Mouse (Mus musculus): ENCODE results near the gene Tpk1. TPM values are rescaled to one million over a fixed set of nuclear protein-coding genes. Genes with fewer than 3 reads are reported as not detected.

Gene Tpk1
- total and polyA plus RNA-seq, 3 experiments, result 3.5 to 12.6 TPM; not detected in 1

DNA sequence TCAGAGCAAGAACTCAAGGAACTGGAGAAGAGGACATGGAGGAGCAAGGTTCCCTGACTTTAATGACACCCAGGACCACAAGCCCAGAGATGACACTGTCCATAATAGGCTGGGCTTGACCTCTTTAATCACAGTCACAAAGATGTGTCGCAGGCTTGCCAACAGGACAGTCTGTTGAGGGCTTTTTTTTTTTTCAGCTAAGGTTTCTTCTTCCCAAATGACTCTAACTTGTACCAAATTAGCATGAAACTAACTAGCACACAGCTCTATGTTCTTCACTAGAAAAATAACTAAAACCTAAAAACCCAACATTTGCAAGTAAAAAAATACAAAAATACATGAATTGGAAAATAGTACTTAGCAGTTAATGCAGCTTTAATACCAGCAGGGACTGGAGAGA, 27.2 kb downstream of the Tpk1 start:
- H3K4me3 ChIP-seq (ENCODE audit: control insufficient read depth in 1 of 2, insufficient read depth in 1 of 2, low read depth in 2 of 2, low read length in 2 of 2), result no peak overlapping the region
- H3K9ac ChIP-seq (ENCODE audit: control insufficient read depth, low read depth, low read length, poor library complexity, severe bottlenecking), result no peak overlapping the region
- H3K27ac ChIP-seq (ENCODE audit: control insufficient read depth, low read depth, low read length), result no peak overlapping the region
- peaks cover 0 to 21% of the 10 kb centered on the region in 2 experiments; a peak in 2 of 4 replicates for H3K36me3 ChIP-seq (ENCODE audit: control insufficient read depth in 1 of 2, insufficient read depth in 2 of 2, low read length in 2 of 2)
- H3K27me3 ChIP-seq (ENCODE audit: control insufficient read depth in 1 of 2, insufficient read depth in 2 of 2, low read length in 2 of 2), result no peaks in the 10 kb centered on the region
- TF ChIP-seq TCF12 (IDR thresholded peaks at IDR 0.05; ENCODE audit: low read depth, low read length), result no peak
- no peak for TF ChIP-seq MEF2A (IDR thresholded peaks at IDR 0.05; ENCODE audit: extremely low read depth, insufficient replicate concordance, low read depth, low read length, poor library complexity, severe bottlenecking)
- no peak for TF ChIP-seq HCFC1 (IDR thresholded peaks at IDR 0.05; ENCODE audit: low read depth, low read length)
- no peak for TF ChIP-seq POLR2A (IDR thresholded peaks at IDR 0.05; ENCODE audit: control insufficient read depth in 1 of 2, insufficient read depth in 1 of 2, low read depth in 1 of 2, low read length in 2 of 2, poor library complexity in 1 of 2)
- TF ChIP-seq CHD1 (IDR thresholded peaks at IDR 0.05; ENCODE audit: low read depth, low read length), result no peak
- DNase-seq (ENCODE audit: low read depth, low spot score), result no peak
- no peaks in the 10 kb centered on the region; the same call in 1 of the 2 replicates for H3K79me2 ChIP-seq (ENCODE audit: control insufficient read depth, insufficient read depth, low read length, poor library complexity)
- H3K4me1 ChIP-seq (ENCODE audit: control insufficient read depth in 1 of 2, insufficient read depth in 2 of 2, low read length in 2 of 2), result peaks cover 10 to 11% of the 10 kb centered on the region in 2 experiments; a peak in 3 of 4 replicates
- H3K9me3 ChIP-seq (replicated peaks; ENCODE audit: insufficient read depth, low read length), result no peaks in the 10 kb centered on the region

DNA sequence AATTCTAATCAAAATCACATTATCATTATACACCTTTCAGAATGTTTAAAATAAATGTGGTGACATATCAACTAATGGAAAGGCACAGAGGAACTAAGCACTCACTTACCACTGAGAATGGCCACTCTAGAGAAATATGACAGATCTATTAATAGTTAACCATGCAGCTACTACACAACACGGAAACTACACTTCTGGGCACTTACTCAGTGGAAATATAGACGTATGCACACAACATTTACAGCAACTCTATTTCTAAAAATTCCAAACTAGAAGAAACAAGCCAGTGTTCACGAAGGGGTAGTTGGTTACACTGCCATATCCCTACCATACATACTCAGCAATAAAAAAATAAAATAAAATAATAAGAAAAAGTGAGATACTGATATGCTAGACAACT, 28.0 kb downstream of the Tpk1 start:
- no peak for DNase-seq (ENCODE audit: low read depth, low spot score)
- Histone ChIP-seq H3K9ac (ENCODE audit: control insufficient read depth, low read depth, low read length, poor library complexity, severe bottlenecking) (no peak overlapping the region), H3K79me2 (ENCODE audit: control insufficient read depth, insufficient read depth, low read length, poor library complexity) (no peaks in the 10 kb centered on the region; the same call in 1 of the 2 replicates), H3K4me3 (ENCODE audit: control insufficient read depth in 1 of 2, insufficient read depth in 1 of 2, low read depth in 2 of 2, low read length in 2 of 2) (no peak overlapping the region), H3K9me3 (replicated peaks; ENCODE audit: insufficient read depth, low read length) (no peaks in the 10 kb centered on the region), H3K27me3 (ENCODE audit: control insufficient read depth in 1 of 2, insufficient read depth in 2 of 2, low read length in 2 of 2) (no peaks in the 10 kb centered on the region), H3K36me3 (ENCODE audit: control insufficient read depth in 1 of 2, insufficient read depth in 2 of 2, low read length in 2 of 2) (peaks cover 0 to 21% of the 10 kb centered on the region in 2 experiments; a peak in 2 of 4 replicates), H3K27ac (ENCODE audit: control insufficient read depth, low read depth, low read length) (no peak overlapping the region), H3K4me1 (ENCODE audit: control insufficient read depth in 1 of 2, insufficient read depth in 2 of 2, low read length in 2 of 2) (peaks cover 10 to 11% of the 10 kb centered on the region in 2 experiments; a peak in 3 of 4 replicates)
- no peak for TF ChIP-seq GABPA (IDR thresholded peaks at IDR 0.05; ENCODE audit: low read depth, low read length)
- no peak for TF ChIP-seq BHLHE40 (IDR thresholded peaks at IDR 0.05; ENCODE audit: borderline replicate concordance, low read depth, low read length)
- no peak for TF ChIP-seq MYC (IDR thresholded peaks at IDR 0.05; ENCODE audit: low read depth, low read length)
- TF ChIP-seq MAFK (IDR thresholded peaks at IDR 0.05; ENCODE audit: borderline replicate concordance, low read depth, low read length), result no peak
- no peak for TF ChIP-seq UBTF (IDR thresholded peaks at IDR 0.05; ENCODE audit: borderline replicate concordance, insufficient read depth, low read depth, low read length)
- no peak for TF ChIP-seq E2F4 (IDR thresholded peaks at IDR 0.05; ENCODE audit: borderline replicate concordance, low read depth, low read length)
- TF ChIP-seq POLR2A (IDR thresholded peaks at IDR 0.05; ENCODE audit: control insufficient read depth in 1 of 2, insufficient read depth in 1 of 2, low read depth in 1 of 2, low read length in 2 of 2, poor library complexity in 1 of 2), result no peak

DNA sequence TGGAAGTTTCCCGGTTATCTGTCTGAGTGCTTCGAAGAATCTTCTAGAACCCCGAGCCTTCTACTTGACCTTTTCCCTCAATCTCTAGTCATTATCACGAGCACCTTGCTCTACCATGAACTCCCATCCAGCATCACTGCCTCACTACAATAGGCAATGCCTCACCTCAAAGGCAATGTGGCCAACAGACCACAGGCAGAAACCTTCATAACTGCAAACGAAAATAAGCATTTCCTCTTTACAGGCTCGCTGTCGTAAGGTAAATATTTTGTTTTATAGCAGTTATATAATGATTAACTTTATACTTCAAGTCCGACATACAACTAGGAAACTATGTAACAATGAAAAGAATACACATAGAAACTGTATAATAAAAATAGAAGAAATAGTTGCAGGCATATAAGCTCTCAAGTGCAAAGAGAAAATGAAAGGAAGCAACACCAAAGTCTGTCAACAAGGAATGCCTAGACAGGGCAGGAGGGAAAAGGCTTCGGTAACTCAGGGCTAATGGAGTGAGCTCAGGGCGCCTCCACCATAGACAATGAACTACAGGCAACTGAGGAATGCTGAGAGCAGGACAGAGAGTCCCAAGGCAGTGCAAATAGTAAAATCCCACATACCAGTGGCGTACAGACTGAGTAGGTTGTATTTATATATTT, 29.0 kb downstream of the Tpk1 start:
- no peak overlapping the region for H3K4me3 ChIP-seq (ENCODE audit: control insufficient read depth in 1 of 2, insufficient read depth in 1 of 2, low read depth in 2 of 2, low read length in 2 of 2)
- no peak overlapping the region for H3K9ac ChIP-seq (ENCODE audit: control insufficient read depth, low read depth, low read length, poor library complexity, severe bottlenecking)
- H3K36me3 ChIP-seq (ENCODE audit: control insufficient read depth in 1 of 2, insufficient read depth in 2 of 2, low read length in 2 of 2), result peaks cover 0 to 15% of the 10 kb centered on the region in 2 experiments; a peak in 2 of 4 replicates
- no peaks in the 10 kb centered on the region; the same call in 1 of the 2 replicates for H3K79me2 ChIP-seq (ENCODE audit: control insufficient read depth, insufficient read depth, low read length, poor library complexity)
- no peaks in the 10 kb centered on the region for H3K9me3 ChIP-seq (replicated peaks; ENCODE audit: insufficient read depth, low read length)
- no peak overlapping the region for H3K27ac ChIP-seq (ENCODE audit: control insufficient read depth, low read depth, low read length)
- no peak for DNase-seq (ENCODE audit: low read depth, low spot score)
- no peaks in the 10 kb centered on the region for H3K27me3 ChIP-seq (ENCODE audit: control insufficient read depth in 1 of 2, insufficient read depth in 2 of 2, low read length in 2 of 2)
- H3K4me1 ChIP-seq (ENCODE audit: control insufficient read depth in 1 of 2, insufficient read depth in 2 of 2, low read length in 2 of 2), result peaks cover 7 to 9% of the 10 kb centered on the region in 2 experiments; a peak in 3 of 4 replicates
- no peak for TF ChIP-seq POLR2A (IDR thresholded peaks at IDR 0.05; ENCODE audit: control insufficient read depth in 1 of 2, insufficient read depth in 1 of 2, low read depth in 1 of 2, low read length in 2 of 2, poor library complexity in 1 of 2)
- no peak for TF ChIP-seq BHLHE40 (IDR thresholded peaks at IDR 0.05; ENCODE audit: borderline replicate concordance, low read depth, low read length)
- TF ChIP-seq CHD1 (IDR thresholded peaks at IDR 0.05; ENCODE audit: low read depth, low read length), result no peak
- no peak for TF ChIP-seq ZNF384 (IDR thresholded peaks at IDR 0.05; ENCODE audit: low read depth, low read length)
- TF ChIP-seq GABPA (IDR thresholded peaks at IDR 0.05; ENCODE audit: low read depth, low read length), result no peak
- TF ChIP-seq ETS1 (IDR thresholded peaks at IDR 0.05; ENCODE audit: low read depth, low read length), result no peak
- TF ChIP-seq KAT2A (conservative IDR thresholded peaks at IDR 0.05; ENCODE audit: low read depth, low read length), result no peak
- no peak for TF ChIP-seq NRF1 (IDR thresholded peaks at IDR 0.05; ENCODE audit: insufficient read depth, low read depth, low read length, poor library complexity, severe bottlenecking)
- no peak for TF ChIP-seq USF2 (IDR thresholded peaks at IDR 0.05; ENCODE audit: borderline replicate concordance in 1 of 2, insufficient read depth in 1 of 2, low read depth in 1 of 2, low read length in 2 of 2)
- TF ChIP-seq MAFK (IDR thresholded peaks at IDR 0.05; ENCODE audit: borderline replicate concordance, low read depth, low read length), result no peak
- no peak for TF ChIP-seq TAL1 (IDR thresholded peaks at IDR 0.05; ENCODE audit: low read length)
- TF ChIP-seq SMC3 (IDR thresholded peaks at IDR 0.05; ENCODE audit: low read depth, low read length), result no peak
- TF ChIP-seq ZMIZ1 (IDR thresholded peaks at IDR 0.05; ENCODE audit: low read depth, low read length), result no peak
- no peak for TF ChIP-seq SIN3A (IDR thresholded peaks at IDR 0.05; ENCODE audit: low read length)
- no peak for TF ChIP-seq ELF1 (IDR thresholded peaks at IDR 0.05; ENCODE audit: low read depth, low read length)
- no peak for TF ChIP-seq POLR2AphosphoS2 (IDR thresholded peaks at IDR 0.05; ENCODE audit: low read length)
